Mouse (Mus musculus): Measurements from ENCODE around the gene Ctcfl.

The Ctcfl gene

DNA sequence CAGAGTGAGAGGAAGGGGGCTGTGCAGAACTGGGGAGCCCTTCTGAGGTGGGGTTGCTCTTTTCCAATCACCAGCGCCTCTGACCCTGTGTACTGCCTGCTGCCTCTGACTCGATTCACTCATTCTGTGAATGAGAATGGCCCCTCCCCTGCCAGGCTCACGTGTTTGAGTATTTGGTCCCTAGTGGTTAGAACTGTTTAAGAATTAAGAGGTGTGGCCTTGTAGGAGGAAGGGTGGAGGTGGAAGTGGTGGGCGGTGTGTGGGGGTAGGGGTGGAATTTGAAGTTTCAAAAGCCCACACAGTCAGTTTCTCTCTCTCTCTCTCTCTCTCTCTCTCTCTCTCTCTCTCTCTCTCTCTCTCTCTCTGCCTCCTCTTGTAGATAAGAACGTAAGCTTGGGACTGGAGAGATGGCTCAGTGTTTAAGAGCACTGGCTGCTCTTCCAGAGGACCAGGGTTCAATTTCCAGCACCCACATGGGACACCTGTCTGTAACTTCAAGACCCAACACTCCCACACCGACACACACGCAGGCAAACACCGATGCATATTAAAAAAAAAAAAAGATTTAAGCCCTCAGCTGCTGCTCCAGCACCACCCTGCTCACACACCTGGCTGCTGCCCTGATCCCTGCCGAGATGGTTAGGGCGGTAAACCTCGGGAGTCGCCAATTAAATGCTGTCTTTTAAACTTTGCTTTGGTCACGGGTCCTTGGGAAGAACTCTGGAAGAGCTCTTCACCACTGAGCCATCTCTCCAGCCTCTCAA lies 35.4 kb downstream of the Ctcfl start:
- peak; percentile 94 for DNase-seq (ENCODE audit: extremely low read depth, low read depth)

DNA sequence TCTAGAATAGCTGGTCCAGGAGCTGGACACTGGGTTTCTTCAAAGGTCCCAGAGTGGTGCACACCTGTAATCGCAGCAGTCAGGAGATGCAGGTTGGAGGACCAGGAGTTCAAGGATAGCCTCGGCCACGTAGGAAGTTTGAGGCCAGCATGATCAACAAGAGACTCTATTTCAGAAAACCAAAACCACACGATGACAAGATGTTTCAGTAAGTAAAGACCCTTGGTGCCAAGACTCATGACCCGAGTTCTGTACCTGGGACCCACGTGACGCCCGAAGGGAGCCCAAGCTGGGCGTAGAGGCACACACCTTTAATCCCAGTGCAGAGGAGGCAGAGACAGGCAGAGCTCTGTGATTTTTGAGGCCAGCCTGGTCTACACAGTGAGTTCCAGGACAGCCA lies 36.2 kb downstream of the Ctcfl start:
- DNase-seq (ENCODE audit: extremely low read depth, low read depth), result no peak

DNA sequence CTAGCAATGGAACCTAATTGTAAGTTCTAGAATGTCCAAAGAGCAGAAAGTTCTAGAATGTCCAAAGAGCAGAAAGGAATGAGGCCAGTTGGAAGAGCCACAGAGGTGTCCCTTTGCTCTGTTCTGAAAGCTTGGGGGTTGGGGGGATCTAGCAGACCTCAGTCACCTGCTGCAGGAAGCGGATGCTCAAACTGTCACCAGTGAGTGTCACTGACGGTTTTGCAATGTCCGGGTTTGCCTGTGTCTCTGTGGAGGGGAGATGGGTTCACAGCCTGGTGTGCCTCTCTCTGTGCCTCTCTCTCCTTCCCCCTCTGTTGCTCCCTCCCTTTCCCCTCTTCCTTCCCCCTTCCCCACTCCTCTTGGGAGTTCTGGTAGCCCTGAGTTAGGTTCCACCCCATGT lies 36.6 kb downstream of the Ctcfl start:
- no peak for DNase-seq (ENCODE audit: extremely low read depth, low read depth)

DNA sequence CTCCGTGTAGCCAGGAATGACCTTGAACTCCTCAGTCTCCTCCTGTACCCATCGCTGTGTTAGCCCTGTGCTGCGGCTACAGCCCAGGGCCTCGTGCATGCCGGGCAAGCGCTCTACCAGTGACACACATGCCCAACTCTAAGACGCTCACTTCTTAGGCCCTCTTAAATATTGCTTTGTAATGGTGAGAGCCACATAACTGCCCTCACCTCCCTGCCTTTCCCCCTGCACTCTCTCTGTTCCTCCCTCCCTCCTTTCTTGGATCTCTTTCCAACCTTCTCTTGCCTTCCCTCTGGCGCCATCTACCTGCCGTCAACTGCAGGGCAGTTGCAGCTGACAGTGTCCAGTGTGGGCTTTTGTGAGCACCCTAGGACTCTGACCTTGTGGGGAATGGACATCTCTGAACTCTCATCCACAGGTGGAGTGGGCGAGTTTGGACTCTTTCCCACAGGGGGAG lies 38.5 kb downstream of the Ctcfl start:
- no peak for DNase-seq (ENCODE audit: extremely low read depth, low read depth)

DNA sequence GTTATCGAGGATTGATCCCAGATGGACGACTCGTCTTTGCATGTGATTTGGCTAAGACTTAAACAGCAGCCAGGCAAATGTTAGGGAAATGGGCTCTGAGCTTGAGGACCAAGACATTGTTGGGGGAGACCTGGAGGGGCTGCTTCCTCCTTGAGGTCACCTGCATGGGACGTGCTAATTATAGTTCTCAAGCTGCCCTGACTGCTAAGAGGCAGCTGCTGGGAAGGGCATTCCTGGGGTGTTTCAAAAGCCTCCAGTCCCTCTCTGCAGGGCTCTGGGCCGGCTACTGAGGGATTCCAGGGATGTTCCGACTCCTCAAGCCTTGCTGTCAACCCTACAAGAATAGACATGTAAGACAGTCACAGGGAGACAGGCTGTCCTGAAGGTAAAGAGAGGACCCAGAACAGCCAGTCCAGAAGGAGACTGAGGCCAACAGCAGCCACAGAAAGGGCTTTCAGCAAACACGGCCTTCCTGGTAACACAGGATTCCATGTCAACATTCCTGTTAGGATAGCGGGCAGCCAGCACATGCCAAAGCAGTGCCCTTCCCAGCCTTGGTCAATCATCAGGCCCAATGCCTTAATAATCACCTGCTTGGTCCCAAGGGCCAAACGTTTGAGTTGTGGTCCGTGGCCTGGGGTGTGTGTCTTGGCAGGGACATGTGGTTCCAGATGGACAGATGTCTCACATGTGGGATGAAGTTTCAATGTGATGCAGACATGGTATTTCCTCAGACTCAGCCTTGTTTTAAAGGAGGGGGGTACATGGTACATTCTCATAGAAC lies 39.4 kb downstream of the Ctcfl start:
- DNase-seq (ENCODE audit: extremely low read depth, low read depth), result no peak

DNA sequence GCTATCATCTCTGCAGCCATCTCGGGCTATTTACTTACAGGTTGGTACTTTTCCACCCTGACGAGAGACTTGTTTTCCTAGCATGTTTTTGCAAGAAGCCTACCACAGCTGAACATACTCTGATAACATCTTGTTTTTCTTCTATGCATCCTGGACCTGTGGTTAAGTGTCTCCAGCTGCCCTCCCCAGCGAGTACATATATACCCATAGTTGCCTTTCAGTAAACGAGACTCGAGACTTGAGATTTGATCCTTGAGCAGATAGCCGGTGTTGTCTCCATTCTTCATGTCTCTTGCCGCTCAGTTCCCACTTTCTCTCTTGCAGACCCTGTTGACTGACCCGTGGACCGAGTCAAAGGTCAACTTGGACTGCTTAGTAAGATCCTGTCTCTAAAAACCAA lies 42.4 kb downstream of the Ctcfl start:
- no peak for DNase-seq (ENCODE audit: extremely low read depth, low read depth)

DNA sequence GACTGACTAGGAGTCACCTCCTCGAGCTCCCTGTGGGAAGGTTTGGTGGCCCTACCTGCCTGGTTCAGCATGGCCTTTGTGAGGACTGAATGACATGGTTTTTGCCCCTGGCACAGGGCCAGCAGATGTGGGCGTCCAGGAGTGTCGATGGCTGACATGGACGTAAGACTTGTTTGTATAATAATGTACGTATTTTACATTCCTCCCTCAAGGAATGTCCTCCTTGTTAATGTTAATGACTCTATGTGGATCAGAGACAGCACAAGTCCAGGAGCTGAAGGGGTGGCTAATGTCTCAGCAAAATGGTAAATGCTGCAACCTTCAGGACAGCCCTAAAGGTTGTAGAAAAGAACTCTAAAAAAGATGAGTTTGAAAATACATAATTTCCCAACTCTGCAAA lies 45.7 kb downstream of the Ctcfl start:
- DNase-seq (ENCODE audit: extremely low read depth, low read depth), result no peak

DNA sequence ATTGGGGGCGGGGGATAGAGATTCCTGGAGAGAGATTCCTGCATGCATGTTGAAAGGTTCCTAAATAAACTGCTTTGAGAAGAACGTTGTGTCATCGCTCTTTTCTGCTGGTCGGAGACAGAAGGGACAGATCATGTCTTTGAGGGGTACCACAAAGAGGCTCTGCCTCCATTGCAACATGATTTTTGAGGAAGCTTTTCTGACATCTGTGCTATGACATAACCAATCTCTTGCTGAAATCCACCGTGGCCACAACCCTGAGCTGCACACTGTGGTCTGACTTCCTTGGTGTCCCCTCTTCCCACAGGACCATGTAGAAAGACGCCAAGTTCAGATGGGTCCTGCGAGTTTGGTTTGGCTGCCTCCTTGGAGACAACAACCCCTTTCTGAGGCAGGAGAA lies 46.4 kb downstream of the Ctcfl start:
- DNase-seq (ENCODE audit: extremely low read depth, low read depth), result no peak

DNA sequence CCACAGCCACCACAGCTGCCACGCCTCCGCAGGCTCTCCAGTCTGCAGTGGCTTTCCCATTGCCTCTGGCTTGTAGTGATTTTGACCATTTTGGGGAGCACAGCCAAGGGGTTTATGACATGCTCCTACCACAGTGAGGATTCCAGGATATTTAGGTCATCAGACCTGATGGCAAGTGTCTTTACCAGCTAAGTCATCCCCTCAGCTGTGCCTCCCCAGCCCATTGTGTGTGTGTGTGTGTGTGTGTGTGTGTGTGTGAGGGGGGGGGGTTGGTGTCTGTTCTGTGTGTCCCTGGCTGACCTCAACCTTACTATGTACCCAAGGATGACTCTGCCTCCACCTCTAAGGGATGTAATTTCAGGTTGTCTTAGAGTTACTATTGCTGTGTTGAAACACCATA lies 54.5 kb downstream of the Ctcfl start:
- no peak for DNase-seq (ENCODE audit: extremely low read depth, low read depth)

DNA sequence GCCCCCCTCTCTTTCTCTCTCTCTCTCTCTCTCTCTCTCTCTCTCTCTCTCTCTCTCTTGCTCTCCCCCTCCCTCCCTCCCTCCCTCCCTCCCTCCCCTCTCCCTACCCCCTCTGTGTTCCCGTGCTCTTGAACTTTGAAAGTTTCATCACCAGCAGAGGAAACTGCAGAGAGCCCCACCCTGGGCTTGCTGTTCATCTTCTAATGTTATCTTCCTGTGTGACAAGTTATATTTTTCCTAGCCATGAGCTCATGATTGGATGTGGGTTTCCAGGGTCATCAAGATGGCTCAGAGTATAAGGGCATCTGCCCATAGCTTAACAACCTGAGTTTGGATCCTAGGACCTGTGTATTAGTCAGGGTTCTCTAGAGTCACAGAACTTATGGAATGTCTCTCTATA lies 56.1 kb downstream of the Ctcfl start:
- no peak for DNase-seq (ENCODE audit: extremely low read depth, low read depth)

DNA sequence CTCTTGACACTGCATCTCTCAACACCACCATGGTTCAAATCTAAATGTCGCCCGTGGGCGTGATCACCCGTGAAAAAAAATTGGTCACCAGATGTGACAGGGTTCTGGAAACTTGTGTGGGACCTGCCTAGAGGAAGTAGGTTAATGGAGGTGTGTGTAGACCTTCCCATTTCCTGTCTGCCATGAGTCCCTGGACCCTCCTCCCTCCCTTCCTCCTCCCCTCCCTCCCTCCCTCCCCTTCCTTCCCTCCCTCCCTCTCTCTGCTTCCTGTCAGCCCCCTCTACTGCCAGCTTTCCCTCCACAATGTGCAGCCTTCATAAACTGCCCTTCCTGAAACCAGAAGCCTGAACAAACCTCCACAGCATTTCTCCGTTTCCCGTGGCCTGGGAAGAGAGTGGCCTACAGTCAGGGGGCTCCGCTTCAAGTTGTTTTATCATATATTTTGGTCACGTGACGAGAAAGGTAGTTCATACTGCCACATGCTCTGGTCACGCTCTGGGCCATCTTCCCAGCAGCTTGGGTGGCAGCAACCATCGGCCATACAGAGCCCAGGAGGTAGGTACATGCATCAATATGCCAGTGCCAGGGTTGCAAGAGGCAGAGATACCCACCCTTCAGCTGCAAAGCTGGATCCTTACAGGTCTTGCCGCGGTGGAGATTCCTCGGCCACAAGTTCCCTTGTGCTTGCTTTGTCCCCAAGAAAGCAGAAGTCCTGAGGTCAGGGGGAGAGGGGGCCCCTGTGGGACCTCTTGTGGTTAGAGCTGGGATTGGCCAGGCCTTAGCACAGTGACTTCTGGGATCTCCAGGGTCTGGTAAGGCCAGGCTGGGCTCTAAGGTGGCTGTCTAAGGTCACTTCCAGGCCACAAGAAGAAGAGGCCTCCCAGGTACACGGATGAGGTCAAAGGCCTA lies 57.6 kb downstream of the Ctcfl start:
- no peak for DNase-seq (ENCODE audit: extremely low read depth, low read depth)

DNA sequence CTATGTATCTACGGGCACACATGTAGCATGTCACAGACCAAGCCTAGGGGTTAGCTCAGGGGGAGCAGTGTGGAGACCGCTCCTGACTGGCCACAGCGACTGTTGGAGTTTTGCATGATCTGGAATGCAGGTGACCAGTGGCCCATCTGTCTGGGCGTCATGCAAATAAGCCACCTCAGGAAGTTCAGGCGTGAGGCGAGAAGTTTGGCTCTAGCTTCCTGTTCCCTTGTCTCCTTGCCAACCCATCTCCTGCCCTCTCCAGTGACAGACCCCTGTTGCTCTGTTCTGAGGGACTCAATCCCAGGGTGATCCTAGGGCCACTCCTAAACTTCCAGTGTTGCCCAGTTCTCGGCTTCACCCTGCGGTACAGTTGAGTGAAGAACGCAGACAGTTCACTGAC lies 58.9 kb downstream of the Ctcfl start:
- no peak for DNase-seq (ENCODE audit: extremely low read depth, low read depth)

DNA sequence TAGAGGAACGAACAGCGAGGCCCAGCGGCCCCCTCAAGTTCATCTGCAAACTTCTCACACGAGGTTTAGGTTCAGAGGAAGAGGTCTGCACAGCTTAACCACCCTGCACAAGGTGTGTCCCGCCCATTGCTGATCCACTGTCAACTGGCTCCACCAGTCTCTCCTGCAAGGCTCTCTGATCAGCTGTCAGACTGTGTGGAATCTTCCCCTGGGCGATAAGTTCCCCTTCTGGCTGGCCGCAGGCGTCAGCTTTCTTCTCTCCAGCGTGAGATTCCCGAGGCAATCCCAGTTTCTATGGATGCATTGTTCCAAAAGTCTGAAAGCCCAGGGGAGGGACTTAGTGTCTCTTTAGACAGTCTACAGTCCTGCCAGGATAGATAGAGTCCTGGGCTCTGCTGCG lies 61.1 kb downstream of the Ctcfl start:
- no peak for DNase-seq (ENCODE audit: extremely low read depth, low read depth)

DNA sequence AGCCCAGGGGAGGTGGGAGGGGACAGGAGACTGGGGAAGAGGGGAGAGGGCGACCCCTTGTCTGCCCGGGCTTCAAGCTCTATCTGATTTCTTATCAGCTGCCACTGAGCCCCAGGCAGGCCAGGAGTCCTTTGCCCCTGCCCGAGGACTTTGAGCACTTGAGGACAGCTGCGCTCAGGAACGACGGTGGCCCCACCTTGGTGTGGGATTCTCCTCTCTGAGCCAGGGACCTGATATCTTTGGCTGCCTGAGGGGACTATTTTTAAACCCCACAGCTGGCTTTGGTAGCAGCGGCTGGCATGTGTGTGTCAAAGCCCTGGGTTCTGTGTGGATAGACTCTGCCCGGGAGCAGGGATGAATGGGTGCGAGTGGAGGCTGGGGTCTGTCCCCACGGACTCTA lies 61.7 kb downstream of the Ctcfl start:
- DNase-seq (ENCODE audit: extremely low read depth, low read depth), result no peak

DNA sequence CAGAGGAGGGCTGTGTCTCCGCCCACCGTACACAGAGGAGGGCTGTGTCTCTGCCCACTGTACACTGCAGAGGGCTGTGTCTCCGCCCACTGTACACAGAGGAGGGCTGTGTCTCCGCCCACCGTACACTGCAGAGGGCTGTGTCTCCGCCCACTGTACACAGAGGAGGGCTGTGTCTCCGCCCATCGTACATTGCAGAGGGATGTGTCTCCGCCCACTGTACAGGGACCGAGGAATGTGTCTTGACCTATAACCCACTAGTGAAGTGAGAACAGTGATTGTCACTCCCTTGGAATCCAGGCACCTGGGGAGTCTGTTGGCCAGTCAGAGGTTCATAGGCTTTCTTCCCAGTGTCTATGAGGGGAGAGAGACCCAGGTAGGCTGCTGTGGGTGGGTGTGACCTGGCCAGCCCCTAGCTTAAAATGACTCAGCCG lies 62.4 kb downstream of the Ctcfl start:
- DNase-seq (ENCODE audit: extremely low read depth, low read depth), result peak; percentile 56

DNA sequence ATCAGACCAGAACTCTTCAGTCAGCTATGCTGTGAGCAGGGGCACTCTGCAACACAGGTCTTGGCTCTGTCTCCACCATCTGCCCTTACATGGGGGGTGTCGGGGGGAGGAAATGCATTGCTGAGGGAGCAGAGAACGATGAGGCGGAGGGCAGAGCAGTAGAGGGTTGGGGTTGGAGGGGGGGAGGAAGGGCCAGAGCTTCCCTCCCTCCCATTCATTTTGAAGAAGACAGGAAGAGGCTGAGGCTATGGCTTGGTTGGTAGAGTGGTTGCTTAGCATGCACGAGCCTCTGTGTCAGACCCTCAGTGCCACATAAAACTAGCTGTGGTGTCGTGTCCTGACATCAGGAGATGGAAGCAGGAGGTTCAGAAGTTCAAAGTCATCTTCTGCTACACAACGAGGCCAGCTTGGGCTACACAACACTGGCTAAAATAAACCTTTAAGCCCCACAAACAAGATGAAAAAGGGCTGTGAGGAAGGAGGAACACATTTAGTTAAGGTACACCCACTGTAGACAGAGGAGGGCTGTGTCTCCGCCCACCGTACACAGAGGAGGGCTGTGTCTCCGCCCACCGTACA lies 62.9 kb downstream of the Ctcfl start:
- no peak for DNase-seq (ENCODE audit: extremely low read depth, low read depth)

DNA sequence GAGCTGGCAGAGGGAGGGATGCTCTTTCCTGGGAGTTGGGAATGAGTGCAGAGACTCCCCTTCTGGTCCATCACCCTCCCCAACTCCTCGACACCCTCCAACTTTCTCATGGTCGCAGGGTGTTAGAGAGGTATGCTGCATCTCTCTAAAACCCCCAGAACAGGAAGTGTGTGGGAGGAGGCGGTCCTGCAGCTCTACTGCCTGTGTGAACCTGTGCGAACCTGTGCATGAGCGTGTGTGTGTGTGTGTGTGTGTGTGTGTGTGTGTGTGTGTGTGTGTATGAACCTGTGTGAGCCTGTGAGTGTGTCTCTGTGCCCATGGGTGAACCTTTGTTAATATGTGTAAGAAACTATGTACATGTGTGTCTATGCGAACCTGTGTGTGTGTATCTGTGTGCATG lies 65.5 kb downstream of the Ctcfl start:
- no peak for DNase-seq (ENCODE audit: extremely low read depth, low read depth)

DNA sequence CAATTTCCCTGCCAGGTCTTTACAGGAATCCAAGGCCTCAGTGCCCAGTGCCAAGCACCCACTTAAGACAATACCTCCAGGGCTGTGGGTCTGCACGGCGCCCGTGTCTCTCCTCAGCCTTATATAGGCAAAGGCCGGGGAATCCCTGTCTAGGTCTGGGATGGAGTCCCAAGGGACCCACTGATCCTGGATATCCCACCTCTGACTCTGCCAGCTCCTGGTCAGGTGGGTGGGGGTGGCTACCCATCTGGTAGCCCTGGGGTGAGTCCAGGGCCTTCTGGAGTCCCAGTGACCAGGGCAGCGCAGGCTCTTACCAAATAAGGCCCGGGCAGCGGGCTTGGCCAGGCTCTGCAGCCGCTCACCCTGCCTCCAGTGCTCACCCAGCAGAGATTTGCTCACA lies 66.4 kb downstream of the Ctcfl start:
- DNase-seq (ENCODE audit: extremely low read depth, low read depth), result no peak

DNA sequence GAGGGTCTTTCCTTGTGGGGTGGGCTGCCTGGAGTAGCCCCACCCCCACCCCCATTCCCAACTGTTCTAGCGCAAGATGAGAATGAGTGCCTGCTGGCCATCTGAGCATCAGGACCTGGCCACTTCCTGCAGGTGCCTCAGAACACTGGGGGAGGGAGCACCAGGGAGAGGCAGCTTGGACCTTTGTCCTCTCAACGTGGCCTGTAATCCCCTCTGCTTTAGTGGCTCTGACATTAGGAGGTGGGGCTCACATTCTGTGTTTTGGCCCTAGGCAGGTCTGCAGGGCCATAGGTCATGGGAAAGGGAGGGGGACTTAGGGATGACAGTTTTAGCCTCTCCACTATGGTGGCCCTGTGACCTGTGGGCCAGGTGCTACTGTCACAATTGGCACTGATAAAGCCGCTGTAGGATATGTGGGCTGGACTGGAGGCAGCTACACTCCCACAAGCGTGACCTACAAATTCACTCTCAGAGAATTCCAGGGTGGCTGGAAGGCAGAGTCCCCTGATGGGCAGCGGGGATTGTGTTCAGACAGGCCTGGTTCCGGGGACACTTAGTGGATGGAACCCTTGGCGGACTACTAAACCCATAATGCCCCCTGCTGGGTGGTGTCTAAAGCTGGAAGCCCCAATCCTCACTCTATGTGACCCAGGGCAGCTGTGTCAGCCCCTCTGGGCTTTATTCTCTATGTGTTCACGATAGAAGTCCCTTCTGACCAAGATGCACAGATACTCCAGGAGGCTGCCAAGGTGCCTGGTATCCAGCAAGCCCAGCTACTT lies 68.5 kb downstream of the Ctcfl start:
- no peak for DNase-seq (ENCODE audit: extremely low read depth, low read depth)

DNA sequence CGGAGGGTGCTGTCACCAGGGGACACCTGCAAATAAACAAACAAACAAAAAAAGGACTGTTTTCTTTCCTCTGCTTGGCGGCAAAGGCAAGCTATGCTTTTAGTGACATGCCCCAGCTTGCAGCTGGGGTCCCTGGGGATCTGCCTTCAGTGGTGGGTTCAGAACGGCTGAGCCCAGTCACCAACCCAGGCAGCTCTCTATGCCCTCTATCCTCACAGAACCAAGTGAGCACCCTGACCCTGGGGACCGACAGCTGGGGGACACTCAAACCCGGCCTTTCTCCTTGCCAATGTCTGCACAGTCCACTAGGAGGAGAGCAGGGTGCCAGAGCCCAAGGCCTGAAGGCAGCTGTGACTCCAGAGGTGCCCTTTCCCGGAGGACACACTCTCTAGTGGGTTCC lies 69.5 kb downstream of the Ctcfl start:
- no peak for DNase-seq (ENCODE audit: extremely low read depth, low read depth)

DNA sequence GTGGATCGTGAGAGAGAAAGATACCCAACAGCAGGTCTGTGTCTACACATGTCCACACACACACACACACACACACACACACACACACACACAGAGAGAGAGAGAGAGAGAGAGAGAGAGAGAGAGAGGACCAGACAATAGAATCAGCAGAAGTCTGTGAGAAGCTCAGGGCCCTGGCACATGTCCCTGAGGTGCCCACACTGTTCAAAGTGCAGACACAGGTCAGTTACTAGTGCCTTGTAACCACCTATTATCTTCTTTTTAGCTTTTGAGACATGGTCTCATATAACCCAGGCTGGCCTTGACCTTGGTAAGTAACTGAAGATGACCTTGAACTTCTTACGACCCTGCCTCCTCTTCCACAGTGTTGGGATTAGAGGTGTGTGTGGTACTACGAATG lies 70.1 kb downstream of the Ctcfl start:
- DNase-seq (ENCODE audit: extremely low read depth, low read depth), result no peak

Data from MEL-GATA-1-ER (cell line).